ENCODE assay signal across 25 mouse cellular contexts in the genomic region with DNA sequence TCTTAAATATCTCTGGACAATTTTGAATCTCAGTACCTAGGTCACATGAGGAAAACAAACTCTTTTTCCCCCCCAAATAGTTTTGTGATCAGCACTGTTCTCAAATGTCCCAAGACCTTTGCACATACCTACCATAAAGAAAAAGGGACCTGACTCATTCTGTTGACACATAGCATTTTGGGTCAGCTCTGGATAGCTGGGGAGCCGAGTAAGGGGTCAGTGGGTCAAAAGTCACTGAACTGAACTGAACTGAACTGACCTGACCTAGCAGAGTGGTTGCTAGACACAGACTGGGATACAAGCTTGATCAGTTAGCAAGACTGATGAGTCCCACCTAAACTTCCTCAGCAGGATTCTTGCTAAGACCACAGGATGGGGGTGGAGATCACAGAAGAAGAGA. TPM values are rescaled to one million over a fixed set of nuclear protein-coding genes. Genes with fewer than 3 reads are reported as not detected.
DNase-seq lines count a peak whose midpoint lies in the region; ATAC-seq and TF ChIP-seq lines count a peak whose summit lies in the region.
"Had no signal": no experiment of that assay in that cellular context is flagged by ENCODE, and none has a peak within 500 bp of the region (broad histone marks: within the 10 kb centered on the region; RNA-seq: fewer than 3 reads in every experiment).

No protein-coding gene starts in this region.

- TF ChIP-seq EP300 in liver, embryonic 14.5 days (IDR thresholded peaks at IDR 0.05; ENCODE audit: low read depth), result no peak
- no peak for TF ChIP-seq EP300 in liver, postnatal 0 days (IDR thresholded peaks at IDR 0.05; ENCODE audit: low read depth)

- H3K4me2 ChIP-seq in liver, embryonic 14.5 days (ENCODE audit: low read depth), result no peak overlapping the region
- H3K4me2 ChIP-seq in liver, embryonic 12.5 days, result no peak overlapping the region
- no peak overlapping the region for H3K4me2 ChIP-seq in liver, embryonic 16.5 days (ENCODE audit: low read depth, low read length)
- no peak overlapping the region for H3K4me2 ChIP-seq in liver, embryonic 11.5 days
- no peak overlapping the region for H3K4me2 ChIP-seq in liver, postnatal 0 days (ENCODE audit: low read depth, low read length)
- H3K4me2 ChIP-seq in kidney, embryonic 14.5 days (replicated peaks; ENCODE audit: low read depth, low read length), result no peak overlapping the region
- H3K4me2 ChIP-seq: embryonic facial prominence, embryonic 13.5 days; embryonic facial prominence, embryonic 15.5 days; forebrain, embryonic 12.5 days had no signal

- H3K9me3 ChIP-seq in liver, embryonic 14.5 days (ENCODE audit: control insufficient read depth, low read length), result no peaks in the 10 kb centered on the region
- no peaks in the 10 kb centered on the region for H3K9me3 ChIP-seq in liver, embryonic 12.5 days (replicated peaks)
- no peaks in the 10 kb centered on the region for H3K9me3 ChIP-seq in liver, embryonic 16.5 days (replicated peaks; ENCODE audit: control insufficient read depth, low read length)
- H3K9me3 ChIP-seq in liver, embryonic 11.5 days (ENCODE audit: control insufficient read depth, low read length), result no peaks in the 10 kb centered on the region
- no peaks in the 10 kb centered on the region for H3K9me3 ChIP-seq in liver, postnatal 0 days (ENCODE audit: low read length)
- no peaks in the 10 kb centered on the region for H3K9me3 ChIP-seq in kidney, embryonic 14.5 days (ENCODE audit: control insufficient read depth, low read length)
- H3K9me3 ChIP-seq: embryonic facial prominence, embryonic 13.5 days; embryonic facial prominence, embryonic 15.5 days; forebrain, embryonic 10.5 days; forebrain, embryonic 12.5 days had no signal

- H3K27ac ChIP-seq in liver, embryonic 14.5 days, result no peak overlapping the region
- no peak overlapping the region for H3K27ac ChIP-seq in liver, embryonic 12.5 days
- H3K27ac ChIP-seq in liver, embryonic 16.5 days (ENCODE audit: low read length), result no peak overlapping the region
- H3K27ac ChIP-seq in liver, embryonic 11.5 days (ENCODE audit: low read depth, low read length), result no peak overlapping the region
- H3K27ac ChIP-seq in liver, postnatal 0 days (ENCODE audit: low read depth), result no peak overlapping the region
- H3K27ac ChIP-seq in kidney, embryonic 14.5 days (ENCODE audit: low read depth, low read length), result no peak overlapping the region
- H3K27ac ChIP-seq: embryonic facial prominence, embryonic 13.5 days; embryonic facial prominence, embryonic 15.5 days; forebrain, embryonic 10.5 days; forebrain, embryonic 12.5 days had no signal

- 48% methylated on average over 1 of the region's 1 CpGs for WGBS in liver, embryonic 14.5 days (ENCODE audit: insufficient replicate concordance)
- WGBS in liver, embryonic 12.5 days (ENCODE audit: insufficient replicate concordance), result 52% methylated on average over 1 of the region's 1 CpGs
- 32% methylated on average over 1 of the region's 1 CpGs for WGBS in liver, embryonic 16.5 days (ENCODE audit: insufficient replicate concordance)
- 48% methylated on average over 1 of the region's 1 CpGs for WGBS in liver, embryonic 11.5 days
- 44% methylated on average over 1 of the region's 1 CpGs for WGBS in liver, postnatal 0 days (ENCODE audit: insufficient replicate concordance)
- WGBS in kidney, embryonic 14.5 days, result 11% methylated on average over 1 of the region's 1 CpGs

- no peak overlapping the region for H3K4me3 ChIP-seq in liver, embryonic 14.5 days (ENCODE audit: insufficient read depth in 1 of 2, low read depth in 2 of 2, low read length in 2 of 2)
- no peak overlapping the region for H3K4me3 ChIP-seq in liver, embryonic 12.5 days
- no peak overlapping the region for H3K4me3 ChIP-seq in liver, embryonic 16.5 days (ENCODE audit: low read depth, low read length)
- no peak overlapping the region for H3K4me3 ChIP-seq in liver, embryonic 11.5 days (ENCODE audit: low read depth, low read length)
- no peak overlapping the region for H3K4me3 ChIP-seq in liver, postnatal 0 days (ENCODE audit: low read depth, low read length)
- H3K4me3 ChIP-seq in kidney, embryonic 14.5 days (ENCODE audit: low read length), result no peak overlapping the region
- H3K4me3 ChIP-seq: embryonic facial prominence, embryonic 13.5 days; embryonic facial prominence, embryonic 15.5 days; erythroblast, embryonic 14.5 days; forebrain, embryonic 10.5 days; forebrain, embryonic 12.5 days had no signal

- TF ChIP-seq CTCF in liver, embryonic 14.5 days (IDR thresholded peaks at IDR 0.05; ENCODE audit: low read depth), result no peak
- TF ChIP-seq CTCF in liver, postnatal 0 days (IDR thresholded peaks at IDR 0.05; ENCODE audit: low read depth), result no peak

- no peak overlapping the region for H3K9ac ChIP-seq in liver, embryonic 14.5 days (replicated peaks)
- no peak overlapping the region for H3K9ac ChIP-seq in liver, embryonic 12.5 days
- H3K9ac ChIP-seq in liver, embryonic 16.5 days (ENCODE audit: low read depth, low read length), result no peak overlapping the region
- no peak overlapping the region for H3K9ac ChIP-seq in liver, embryonic 11.5 days (ENCODE audit: low read depth, low read length)
- no peak overlapping the region for H3K9ac ChIP-seq in liver, postnatal 0 days (replicated peaks)
- H3K9ac ChIP-seq in kidney, embryonic 14.5 days (ENCODE audit: low read depth, low read length), result no peak overlapping the region
- H3K9ac ChIP-seq: embryonic facial prominence, embryonic 13.5 days; embryonic facial prominence, embryonic 15.5 days; forebrain, embryonic 12.5 days had no signal

- no peaks in the 10 kb centered on the region for H3K36me3 ChIP-seq in liver, embryonic 14.5 days (replicated peaks; ENCODE audit: control insufficient read depth, insufficient read depth, low read depth)
- no peaks in the 10 kb centered on the region for H3K36me3 ChIP-seq in liver, embryonic 12.5 days
- H3K36me3 ChIP-seq in liver, embryonic 16.5 days (ENCODE audit: control insufficient read depth, insufficient read depth), result no peaks in the 10 kb centered on the region
- no peaks in the 10 kb centered on the region for H3K36me3 ChIP-seq in liver, embryonic 11.5 days (ENCODE audit: control insufficient read depth, insufficient read depth, low read length)
- no peaks in the 10 kb centered on the region; the same call in 1 of the 2 replicates for H3K36me3 ChIP-seq in liver, postnatal 0 days (replicated peaks; ENCODE audit: insufficient read depth, low read length)
- no peaks in the 10 kb centered on the region; the same call in 1 of the 2 replicates for H3K36me3 ChIP-seq in kidney, embryonic 14.5 days (ENCODE audit: control insufficient read depth, insufficient read depth, low read length)
- H3K36me3 ChIP-seq: embryonic facial prominence, embryonic 13.5 days; embryonic facial prominence, embryonic 15.5 days; forebrain, embryonic 10.5 days; forebrain, embryonic 12.5 days; G1E had no signal

- peaks cover 2% of the 10 kb centered on the region for H3K27me3 ChIP-seq in liver, embryonic 14.5 days (ENCODE audit: control insufficient read depth, insufficient read depth, low read length)
- H3K27me3 ChIP-seq in liver, embryonic 12.5 days (replicated peaks), result peaks cover 16% of the 10 kb centered on the region
- peaks cover 5% of the 10 kb centered on the region for H3K27me3 ChIP-seq in liver, embryonic 16.5 days (ENCODE audit: control insufficient read depth, insufficient read depth, low read depth, low read length)
- H3K27me3 ChIP-seq in liver, embryonic 11.5 days (replicated peaks; ENCODE audit: control insufficient read depth, insufficient read depth, low read length), result peaks cover 9% of the 10 kb centered on the region
- H3K27me3 ChIP-seq in liver, postnatal 0 days (ENCODE audit: insufficient read depth, low read length), result no peaks in the 10 kb centered on the region
- H3K27me3 ChIP-seq in kidney, embryonic 14.5 days (ENCODE audit: control insufficient read depth, insufficient read depth, low read length), result peaks cover 5% of the 10 kb centered on the region; the same call in 1 of the 2 replicates
- H3K27me3 ChIP-seq: CH12.LX, Patski had no signal

- DNase-seq in liver, embryonic 14.5 days (ENCODE audit: low read depth in 3 of 3, low spot score in 3 of 3), result no peak
- DNase-seq in liver, embryonic 11.5 days (ENCODE audit: low spot score), result no peak
- peak; percentile 43 for DNase-seq in liver, postnatal 0 days
- DNase-seq: adrenal gland, adult 8-10 months; adrenal gland, postnatal 14 days; adrenal gland, postnatal 36 days; B cell, adult 2 months; cerebellum, adult 11-12 months; cerebellum, adult 2 months; cerebellum, postnatal 25 days had no signal

- H3K4me1 ChIP-seq in liver, embryonic 14.5 days (replicated peaks; ENCODE audit: control insufficient read depth in 2 of 2, insufficient read depth in 2 of 2, low read length in 1 of 2), result no peaks in the 10 kb centered on the region
- peaks cover 3% of the 10 kb centered on the region; the same call in 1 of the 2 replicates for H3K4me1 ChIP-seq in liver, embryonic 12.5 days
- no peaks in the 10 kb centered on the region; the same call in none of the 2 replicates for H3K4me1 ChIP-seq in liver, embryonic 16.5 days (ENCODE audit: control insufficient read depth, low read depth, low read length)
- no peaks in the 10 kb centered on the region for H3K4me1 ChIP-seq in liver, embryonic 11.5 days (replicated peaks; ENCODE audit: control insufficient read depth, insufficient read depth, low read length)
- peaks cover 1% of the 10 kb centered on the region; the same call in 1 of the 2 replicates for H3K4me1 ChIP-seq in liver, postnatal 0 days (ENCODE audit: insufficient read depth)
- H3K4me1 ChIP-seq in kidney, embryonic 14.5 days (ENCODE audit: control insufficient read depth, insufficient read depth, low read length), result 0 out of 2 replicates have a peak, but pooled peaks cover 5% of the 10 kb centered on the region

- peak; percentile 39; the same call in 1 of the 2 replicates for ATAC-seq in liver, embryonic 14.5 days (ENCODE audit: insufficient read depth)
- ATAC-seq in liver, embryonic 12.5 days, result no peak
- ATAC-seq in liver, embryonic 16.5 days (ENCODE audit: low read depth), result peak; percentile 74
- no peak for ATAC-seq in liver, embryonic 11.5 days (replicated peaks; ENCODE audit: low FRiP score)
- ATAC-seq in liver, postnatal 0 days, result peak; percentile 92
- no peak for ATAC-seq in kidney, embryonic 14.5 days (ENCODE audit: low FRiP score, low TSS enrichment)
- ATAC-seq: activated CD4-positive, CD25-positive, alpha-beta regulatory T cell, adult 4 months; CD4-positive, CD25-positive, alpha-beta regulatory T cell, adult 4 months; forebrain, embryonic 14.5 days; forebrain, embryonic 16.5 days; Patski had no signal

RNA-seq across cellular contexts. Expression of a gene that starts 6.7 kb away (rescaled TPM):
- 0.57 and 0.60 TPM in 2 replicates for polyA plus RNA-seq in liver, embryonic 14.5 days (2012; rRNA removed)
- 1.5 TPM in 2 replicates for polyA plus RNA-seq in liver, embryonic 14.5 days (2014; fragmentation: Nextera tagmentation; extraction: Ambion mirVana)
- 1.6 TPM in 2 replicates for polyA plus RNA-seq in liver, embryonic 12.5 days (2016; fragmentation: Nextera tagmentation; extraction: Ambion mirVana)
- polyA plus RNA-seq in liver, embryonic 16.5 days (2015; fragmentation: Nextera tagmentation; extraction: Ambion mirVana), result 2.2 and 2.7 TPM in 2 replicates
- 1.8 and 2.1 TPM in 2 replicates for polyA plus RNA-seq in liver, embryonic 11.5 days (2014; fragmentation: Nextera tagmentation; extraction: Ambion mirVana)
- polyA plus RNA-seq in liver, postnatal 0 days (2015; fragmentation: Nextera tagmentation; extraction: Ambion mirVana), result 3.1 and 3.9 TPM in 2 replicates
- polyA plus RNA-seq in kidney, embryonic 14.5 days (2014; fragmentation: Nextera tagmentation; extraction: Ambion mirVana), result 17.3 and 22.2 TPM in 2 replicates
- polyA plus RNA-seq: erythroblast, embryonic 14.5 days; G1E had no signal

Comparison
In these comparisons a context has a peak if more than half of its experiments do, and no peak if none do; other contexts are left out.
1. ATAC-seq: peak in liver, embryonic 14.5 days (single experiment), liver, embryonic 16.5 days (single experiment) and liver, postnatal 0 days (single experiment); none in liver, embryonic 12.5 days (single experiment), liver, embryonic 11.5 days (single experiment) and kidney, embryonic 14.5 days (single experiment).